Mouse (Mus musculus) midbrain, embryonic 11.5 days (tissue): ENCODE data around the gene Mdk. TPM values are rescaled to one million over a fixed set of nuclear protein-coding genes. Genes with fewer than 3 reads are reported as not detected.

Source experiments
- ATAC-seq: fragments of 200-750 bp; cut with Nextera tagmentation; 2 replicates; pipeline ENCODE4 v1.8.0; 2017; ENCODE audit warnings: moderate TSS enrichment, moderate library complexity; ENCODE audit not compliant: low FRiP score
- DNase-seq: peaks from one replicate; pipeline ENCODE4 v3.0.0; 2015; ENCODE audit warnings: low spot score; ENCODE audit errors: missing footprints
- H3K27ac ChIP-seq: fragments of 300-500 bp; sonication (generic); 2 replicates; pipeline ENCODE4 v1.5.1; 2014; ENCODE audit warnings: low read depth, low read length
- H3K27me3 ChIP-seq: fragments of 300-500 bp; sonication (generic); 2 replicates; pipeline ENCODE4 v1.6.1; 2014; ENCODE audit warnings: mild to moderate bottlenecking, low read length, moderate library complexity, mixed read lengths; ENCODE audit not compliant: control insufficient read depth, insufficient read depth
- H3K36me3 ChIP-seq: fragments of 300-500 bp; sonication (generic); 2 replicates; pipeline ENCODE4 v1.6.1; 2014; ENCODE audit warnings: mild to moderate bottlenecking, low read length, moderate library complexity, mixed read lengths; ENCODE audit not compliant: control insufficient read depth, insufficient read depth
- H3K4me1 ChIP-seq: fragments of 300-500 bp; sonication (generic); 2 replicates; pipeline ENCODE4 v1.6.1; 2014; ENCODE audit warnings: low read length; ENCODE audit not compliant: control insufficient read depth, insufficient read depth
- H3K4me2 ChIP-seq: fragments of 300-500 bp; sonication (generic); 2 replicates; pipeline ENCODE4 v1.6.1; 2014; ENCODE audit warnings: mild to moderate bottlenecking, moderate library complexity
- H3K4me3 ChIP-seq: fragments of 300-500 bp; sonication (generic); 2 replicates; pipeline ENCODE4 v1.5.1; 2014; ENCODE audit warnings: low read depth, low read length
- H3K9ac ChIP-seq: fragments of 300-500 bp; sonication (generic); 2 replicates; pipeline ENCODE4 v1.6.1; 2014; ENCODE audit warnings: low read length
- H3K9me3 ChIP-seq: fragments of 300-500 bp; sonication (generic); 2 replicates; pipeline ENCODE4 v1.6.1; 2016; ENCODE audit warnings: low read length; ENCODE audit not compliant: control insufficient read depth
- WGBS: fragments of 180-500 bp; shearing (Covaris S2); extraction: QIAGEN DNeasy Blood & Tissue Kit; methylation state at CpG from one replicate; pipeline ENCODE4 v1.1.7; 2014; 5-methylcytosine and 5-hydroxymethylcytosine counted together
- polyA plus RNA-seq: library from polyadenylated mRNA; unstranded; fragments of >200 nt; fragmentation: Nextera tagmentation; extraction: Ambion mirVana; gene quantifications from 2 replicates; pipeline ENCODE4 v1.2.1, GENCODE M21; 2014

Gene Mdk
- polyA plus RNA-seq, 1 experiment from 2014 or later, result 968 TPM

DNA sequence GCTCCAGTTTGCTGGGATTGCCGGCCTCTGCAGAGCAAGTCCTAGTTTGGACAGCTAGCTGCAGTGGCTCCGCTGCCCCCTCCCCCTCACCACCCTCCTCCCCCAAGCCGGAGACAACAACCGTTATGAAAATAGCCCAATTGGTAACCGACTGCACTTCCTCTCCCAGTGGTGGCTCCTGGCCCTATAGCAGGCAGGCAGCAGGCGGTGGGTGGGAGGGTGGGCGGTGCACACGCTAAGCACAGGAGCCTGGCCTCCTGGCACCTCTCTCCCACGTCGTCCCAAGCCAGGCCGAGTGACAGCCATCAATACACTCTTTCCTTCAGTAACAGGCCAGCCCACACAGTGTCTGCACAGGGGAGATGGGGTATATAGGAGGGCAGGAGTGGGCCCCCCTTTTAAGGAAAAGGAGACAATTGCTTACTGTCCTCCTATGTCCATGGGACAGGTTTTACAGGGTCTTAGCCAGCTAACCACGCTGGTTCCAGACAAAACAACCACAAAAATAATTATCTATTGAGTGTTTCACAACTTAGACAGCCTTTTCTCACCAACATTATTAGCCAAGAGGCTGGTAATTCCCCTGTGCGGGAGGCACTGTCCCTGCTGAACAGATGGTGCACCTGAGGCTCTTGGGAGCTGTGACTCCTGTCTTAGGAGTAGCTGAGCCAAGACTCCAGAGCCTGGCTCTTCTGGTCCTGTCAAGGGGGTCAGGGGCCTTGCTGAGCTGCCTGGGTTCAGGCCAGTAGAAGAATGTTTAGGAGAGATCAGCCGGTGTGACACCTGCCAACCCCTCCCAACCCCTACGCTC is 18.4 kb upstream of the Mdk start:
- H3K9me3 ChIP-seq, result no peaks in the 10 kb centered on the region
- ATAC-seq (peak; percentile 61), DNase-seq (peak; percentile 86)
- 22% methylated on average over 15 of the region's 15 CpGs for WGBS
- H3K9ac ChIP-seq, result peak overlapping the region; percentile 36
- no peaks in the 10 kb centered on the region for H3K27me3 ChIP-seq
- no peak overlapping the region for H3K4me3 ChIP-seq
- no peaks in the 10 kb centered on the region for H3K36me3 ChIP-seq
- peak overlapping the region; percentile 15; the same call in 1 of the 2 replicates for H3K4me2 ChIP-seq
- H3K4me1 ChIP-seq, result peaks cover 24% of the 10 kb centered on the region
- H3K27ac ChIP-seq, result no peak overlapping the region; the same call in 1 of the 2 replicates

DNA sequence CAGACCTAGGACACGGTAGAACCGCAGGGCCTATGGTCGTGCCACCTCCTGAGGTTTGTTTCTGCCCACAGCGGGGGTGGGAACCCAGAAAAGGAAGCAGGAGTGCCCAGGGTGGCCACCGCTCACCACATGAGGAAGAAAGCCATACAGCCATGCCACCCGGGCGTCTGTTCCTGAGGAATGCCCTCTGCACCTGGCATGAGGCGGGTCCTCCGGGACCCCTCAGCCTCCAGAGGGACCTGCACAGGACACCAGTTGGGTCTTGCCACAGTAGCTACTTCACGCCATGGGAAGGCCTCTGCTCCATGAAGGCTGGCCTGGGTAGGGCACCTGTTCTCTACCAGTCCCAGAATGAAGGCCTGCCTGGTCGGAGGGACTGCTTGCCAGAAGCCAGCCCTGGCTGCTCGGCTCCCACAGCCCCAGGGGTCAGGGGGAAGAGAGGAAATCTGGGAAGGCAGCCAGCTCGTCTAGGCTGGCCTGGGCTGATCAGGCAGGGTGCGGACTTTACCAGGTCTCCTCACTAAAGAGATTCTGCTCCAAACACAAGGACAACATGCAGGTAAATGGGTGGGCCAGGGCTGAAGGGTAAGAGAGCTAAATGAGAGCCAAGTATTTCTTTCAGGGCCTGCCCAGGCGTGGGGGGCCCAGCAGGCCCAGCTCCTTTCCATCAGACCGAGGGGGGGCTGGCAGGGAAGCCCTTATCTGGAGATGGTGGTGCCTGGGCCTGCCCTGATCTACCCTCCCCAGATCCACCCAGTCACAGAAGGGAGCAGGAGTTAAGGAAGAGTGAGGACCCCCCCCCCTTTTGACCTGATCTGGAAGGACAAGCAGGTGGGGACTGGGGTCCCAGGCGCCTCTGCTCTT is 17.5 kb upstream of the Mdk start:
- no peak overlapping the region for H3K4me3 ChIP-seq
- no peaks in the 10 kb centered on the region for H3K27me3 ChIP-seq
- no peaks in the 10 kb centered on the region for H3K9me3 ChIP-seq
- DNase-seq (peak; percentile 78), ATAC-seq (peak; percentile 10; the same call in 1 of the 2 replicates)
- no peaks in the 10 kb centered on the region for H3K36me3 ChIP-seq
- peak overlapping the region; percentile 36; the same call in 1 of the 2 replicates for H3K9ac ChIP-seq
- 76% methylated on average over 17 of the region's 17 CpGs for WGBS
- no peak overlapping the region; the same call in 1 of the 2 replicates for H3K27ac ChIP-seq
- H3K4me1 ChIP-seq, result peaks cover 24% of the 10 kb centered on the region
- peak overlapping the region; percentile 15; the same call in 1 of the 2 replicates for H3K4me2 ChIP-seq

GRCm38 (mm10) chr2:91948792-91949241 is 16.7 kb upstream of the Mdk start:
- H3K4me1 ChIP-seq, result peaks cover 27% of the 10 kb centered on the region

DNA sequence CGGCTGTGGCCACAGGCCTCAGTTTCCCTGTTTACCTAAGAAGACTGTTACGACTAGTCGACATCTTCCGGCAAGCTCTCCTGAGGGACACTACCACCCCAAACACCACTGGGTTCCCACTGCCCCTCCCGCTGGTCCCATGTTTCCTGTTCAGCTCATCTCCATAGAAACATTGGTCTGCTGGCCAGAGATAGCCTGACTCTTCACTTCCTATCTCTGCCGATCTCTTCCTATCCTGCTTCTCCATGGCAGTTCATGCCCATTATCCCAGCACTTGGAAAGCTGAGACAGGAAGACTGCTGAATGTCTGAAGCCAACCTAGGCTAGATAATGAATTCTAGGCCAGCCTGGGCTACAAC is 16.0 kb upstream of the Mdk start:
- Histone ChIP-seq H3K9me3 (no peaks in the 10 kb centered on the region), H3K4me3 (no peak overlapping the region), H3K27me3 (no peaks in the 10 kb centered on the region), H3K27ac (no peak overlapping the region), H3K36me3 (no peaks in the 10 kb centered on the region), H3K9ac (peak overlapping the region; percentile 4; the same call in 1 of the 2 replicates), H3K4me1 (peaks cover 27% of the 10 kb centered on the region), H3K4me2 (no peak overlapping the region)
- WGBS, result 78% methylated on average over 6 of the region's 6 CpGs
- DNase-seq (no peak), ATAC-seq (no peak)

More at GRCm38 (mm10) chr2:91948792-91949241, 16.7 kb upstream of the Mdk start:
- no peak overlapping the region for H3K4me2 ChIP-seq
- WGBS, result 77% methylated on average over 3 of the region's 3 CpGs
- no peak overlapping the region for H3K27ac ChIP-seq
- H3K9ac ChIP-seq, result no peak overlapping the region
- ATAC-seq, result no peak
- no peak overlapping the region for H3K4me3 ChIP-seq
- H3K27me3 ChIP-seq, result no peaks in the 10 kb centered on the region
- DNase-seq, result no peak
- no peaks in the 10 kb centered on the region for H3K36me3 ChIP-seq
- no peaks in the 10 kb centered on the region for H3K9me3 ChIP-seq

GRCm38 (mm10) chr2:91947397-91948150 is 15.5 kb upstream of the Mdk start:
- Histone ChIP-seq H3K9me3 (no peaks in the 10 kb centered on the region), H3K9ac (peak overlapping the region; percentile 4; the same call in 1 of the 2 replicates), H3K36me3 (no peaks in the 10 kb centered on the region), H3K27ac (no peak overlapping the region; the same call in 1 of the 2 replicates), H3K27me3 (no peaks in the 10 kb centered on the region), H3K4me1 (peaks cover 27% of the 10 kb centered on the region), H3K4me3 (no peak overlapping the region), H3K4me2 (no peak overlapping the region)
- ATAC-seq, result no peak
- 52% methylated on average over 11 of the region's 11 CpGs for WGBS
- no peak for DNase-seq

GRCm38 (mm10) chr2:91946836-91947235 is 14.7 kb upstream of the Mdk start:
- no peaks in the 10 kb centered on the region for H3K9me3 ChIP-seq
- H3K27ac ChIP-seq, result no peak overlapping the region
- no peak overlapping the region for H3K4me2 ChIP-seq
- no peak overlapping the region for H3K4me3 ChIP-seq
- WGBS, result 76% methylated on average over 6 of the region's 6 CpGs
- H3K36me3 ChIP-seq, result no peaks in the 10 kb centered on the region
- no peak for ATAC-seq
- no peak overlapping the region for H3K9ac ChIP-seq
- DNase-seq, result no peak
- H3K4me1 ChIP-seq, result peaks cover 27% of the 10 kb centered on the region
- no peaks in the 10 kb centered on the region for H3K27me3 ChIP-seq

- Histone ChIP-seq H3K36me3 (no peaks in the 10 kb centered on the region), H3K9me3 (no peaks in the 10 kb centered on the region), H3K27me3 (no peaks in the 10 kb centered on the region), H3K4me2 (no peak within 1 kb of the TSS), H3K9ac (no peak within 1 kb of the TSS), H3K27ac (no peak within 1 kb of the TSS), H3K4me1 (peaks cover 24% of the 10 kb centered on the region), H3K4me3 (no peak within 1 kb of the TSS)
- no peak for DNase-seq
- ATAC-seq, result no peak
- 80% methylated on average over 18 of the region's 18 CpGs for WGBS
Observed at GRCm38 (mm10) chr2:91945483-91945882, 13.4 kb upstream of the Mdk start, which contains the start of gene Gm9821. TSS of gene Gm9821 (plus strand) at chr2:91945703.

GRCm38 (mm10) chr2:91944170-91944950 is 12.3 kb upstream of the Mdk start:
- WGBS, result 53% methylated on average over 13 of the region's 13 CpGs

More at GRCm38 (mm10) chr2:91944170-91944950, 12.3 kb upstream of the Mdk start:
- Histone ChIP-seq H3K4me3 (no peak overlapping the region), H3K4me2 (no peak overlapping the region), H3K9me3 (no peaks in the 10 kb centered on the region), H3K9ac (no peak overlapping the region), H3K27ac (no peak overlapping the region), H3K4me1 (peaks cover 13% of the 10 kb centered on the region), H3K36me3 (no peaks in the 10 kb centered on the region), H3K27me3 (no peaks in the 10 kb centered on the region)
- peak; percentile 76 for ATAC-seq
- DNase-seq, result peak; percentile 95
